Mouse (Mus musculus): ENCODE measurements around the gene Pbrm1.

DNA sequence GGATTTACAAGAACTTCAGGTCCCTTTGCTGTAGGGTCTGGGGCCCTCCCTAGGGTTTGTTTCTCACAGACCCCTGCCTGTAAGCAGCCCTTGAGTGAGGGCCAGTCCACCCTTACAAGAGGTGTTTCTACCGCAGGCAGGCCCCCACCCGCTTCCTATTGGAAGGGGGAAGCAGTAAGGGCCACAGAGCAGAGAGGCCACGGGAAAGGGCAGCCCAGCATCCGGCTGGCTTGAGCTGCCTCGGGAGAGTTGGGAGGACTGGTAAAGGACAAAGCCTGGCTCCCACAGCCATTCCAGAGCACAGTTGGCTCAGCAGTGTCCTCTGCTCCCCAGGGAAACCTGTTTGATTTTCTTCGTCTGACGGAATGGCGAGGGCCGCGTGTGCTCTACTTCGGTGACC, 118.9 kb downstream of the Pbrm1 start:
- no peak for TF ChIP-seq CTCF (IDR thresholded peaks at IDR 0.05; ENCODE audit: borderline replicate concordance, extremely low read depth, insufficient read depth, insufficient read length)
- no peak for TF ChIP-seq POLR2A (IDR thresholded peaks at IDR 0.05; ENCODE audit: borderline replicate concordance, extremely low read depth, insufficient read depth, insufficient read length, poor library complexity, severe bottlenecking)

All from brain, embryonic 14.5 days (tissue).